Mouse (Mus musculus): ENCODE data around the gene Cc2d2b.
A peak's percentile ranks its signal among the peaks of the same experiment; 100 is the strongest.

The Cc2d2b gene

GRCm38 (mm10) chr19:40748559-40748958, at the start of gene Cc2d2b:
TSS of gene Cc2d2b (plus strand) at chr19:40748753.
- DNase-seq (ENCODE audit: low read depth, low spot score): no peak

GRCm38 (mm10) chr19:40699816-40700215, 48.7 kb upstream of the Cc2d2b start:
- DNase-seq (ENCODE audit: low read depth, low spot score): no peak

- no peak for DNase-seq (ENCODE audit: low read depth, low spot score)
Observed at GRCm38 (mm10) chr19:40702406-40702805, 46.1 kb upstream of the Cc2d2b start.

DNA sequence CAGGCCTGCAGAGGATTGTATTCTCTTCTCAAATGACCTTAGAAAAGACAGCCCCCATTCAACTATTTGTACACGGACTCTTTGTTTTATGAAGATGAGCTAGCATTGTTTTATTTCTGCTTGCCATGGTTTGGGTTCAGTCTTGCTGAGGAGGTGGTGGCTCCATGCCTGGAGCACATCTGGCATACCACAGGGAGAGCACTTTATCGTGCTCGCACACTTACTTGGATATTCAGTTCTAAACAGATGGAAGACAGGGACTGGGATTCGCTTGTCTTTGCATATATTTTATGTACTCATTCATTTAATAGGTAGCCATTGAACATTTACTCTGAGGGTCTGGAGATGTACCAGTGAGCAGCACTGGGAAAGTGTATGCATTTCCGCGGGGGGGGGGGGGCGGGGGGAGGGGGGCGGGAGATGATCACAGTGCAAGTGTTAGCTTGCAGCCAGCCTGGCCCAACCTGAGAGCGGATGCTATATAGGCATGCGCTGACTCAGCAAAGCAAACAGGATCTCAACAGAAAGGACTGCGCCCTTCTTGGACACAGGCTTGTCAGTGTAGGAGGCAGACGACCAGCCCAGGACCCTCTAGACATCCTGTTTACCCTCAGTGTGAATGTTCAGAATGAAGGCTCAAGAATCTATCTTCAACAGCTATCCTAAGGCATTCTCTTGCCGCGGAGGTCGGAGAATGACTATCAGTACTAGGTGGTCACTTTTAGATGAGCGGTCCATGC, 35.5 kb upstream of the Cc2d2b start:
- no peak for DNase-seq (ENCODE audit: low read depth, low spot score)

DNA sequence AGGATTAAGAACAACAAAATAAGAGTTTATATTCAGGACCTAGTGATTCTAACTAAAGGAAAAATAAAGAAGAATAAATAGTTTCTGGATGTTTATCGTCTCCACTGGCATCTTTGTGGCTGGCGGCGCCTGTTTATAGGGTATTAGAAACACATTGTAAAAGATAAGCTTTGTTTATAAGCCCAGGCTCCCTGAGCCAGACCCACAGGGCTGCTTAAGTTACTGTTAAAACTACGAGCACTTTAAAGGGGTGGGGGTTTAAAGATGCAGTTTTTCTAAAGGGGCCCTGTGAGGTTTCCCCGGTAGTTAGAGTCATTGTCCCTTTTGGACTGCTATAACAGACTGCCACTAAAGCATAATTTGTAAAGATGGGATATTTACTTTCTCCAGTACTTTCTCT, 33.9 kb upstream of the Cc2d2b start:
- no peak for DNase-seq (ENCODE audit: low read depth, low spot score)

DNA sequence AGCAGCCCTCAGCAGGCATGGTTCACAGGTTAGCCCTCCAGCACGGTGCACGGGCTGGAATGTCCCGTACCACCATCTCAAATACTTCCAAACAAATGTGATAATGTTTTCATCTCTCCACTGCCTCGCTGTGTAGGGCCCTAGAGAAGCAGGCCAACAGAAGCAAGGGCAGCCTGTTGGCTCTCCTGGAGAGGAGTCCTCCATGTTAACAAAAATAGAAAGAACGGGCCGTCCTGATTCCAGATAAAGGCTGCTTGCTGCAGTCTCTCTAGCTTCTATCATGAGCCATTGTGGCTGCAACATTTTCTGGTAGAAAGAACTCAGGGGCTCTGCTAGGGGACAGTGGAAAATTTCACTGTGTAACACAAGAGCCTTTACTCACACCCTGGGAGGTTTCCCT, 31.6 kb upstream of the Cc2d2b start:
- no peak for DNase-seq (ENCODE audit: low read depth, low spot score)

DNA sequence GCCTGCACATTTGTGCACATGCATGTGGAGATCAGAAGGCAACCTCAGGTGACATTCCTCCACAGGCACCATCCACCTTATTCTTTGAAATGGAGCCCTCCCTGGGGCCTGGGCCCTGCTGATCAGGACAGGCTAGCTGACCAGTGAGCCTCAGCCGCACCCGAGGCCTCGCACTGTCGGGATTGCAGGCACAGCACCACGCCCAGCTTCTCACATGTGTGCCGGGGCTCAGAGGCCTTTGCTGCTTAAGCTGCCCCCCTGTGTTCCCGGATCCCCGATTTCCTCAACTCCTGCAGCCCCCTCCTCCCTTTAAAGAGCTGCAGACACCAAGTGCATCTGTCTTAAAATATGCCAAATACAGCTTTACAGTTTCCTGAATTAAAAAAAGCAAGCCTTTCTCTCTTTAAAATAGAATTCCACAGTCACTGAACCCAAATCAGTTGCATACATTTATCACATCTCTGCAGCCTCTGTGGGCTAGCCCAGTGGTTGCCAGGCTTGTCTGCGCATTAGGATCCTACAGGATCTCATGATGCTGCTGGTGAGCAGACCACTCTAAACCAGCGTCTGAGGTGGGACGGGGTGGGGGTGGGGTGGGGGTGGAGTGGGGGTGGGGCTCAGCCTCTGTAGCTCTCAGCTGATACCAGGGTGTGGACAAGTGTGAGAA, 29.0 kb upstream of the Cc2d2b start:
- no peak for DNase-seq (ENCODE audit: low read depth, low spot score)

- no peak for DNase-seq (ENCODE audit: low read depth, low spot score)
Observed at GRCm38 (mm10) chr19:40720381-40720780, 28.2 kb upstream of the Cc2d2b start.

DNA sequence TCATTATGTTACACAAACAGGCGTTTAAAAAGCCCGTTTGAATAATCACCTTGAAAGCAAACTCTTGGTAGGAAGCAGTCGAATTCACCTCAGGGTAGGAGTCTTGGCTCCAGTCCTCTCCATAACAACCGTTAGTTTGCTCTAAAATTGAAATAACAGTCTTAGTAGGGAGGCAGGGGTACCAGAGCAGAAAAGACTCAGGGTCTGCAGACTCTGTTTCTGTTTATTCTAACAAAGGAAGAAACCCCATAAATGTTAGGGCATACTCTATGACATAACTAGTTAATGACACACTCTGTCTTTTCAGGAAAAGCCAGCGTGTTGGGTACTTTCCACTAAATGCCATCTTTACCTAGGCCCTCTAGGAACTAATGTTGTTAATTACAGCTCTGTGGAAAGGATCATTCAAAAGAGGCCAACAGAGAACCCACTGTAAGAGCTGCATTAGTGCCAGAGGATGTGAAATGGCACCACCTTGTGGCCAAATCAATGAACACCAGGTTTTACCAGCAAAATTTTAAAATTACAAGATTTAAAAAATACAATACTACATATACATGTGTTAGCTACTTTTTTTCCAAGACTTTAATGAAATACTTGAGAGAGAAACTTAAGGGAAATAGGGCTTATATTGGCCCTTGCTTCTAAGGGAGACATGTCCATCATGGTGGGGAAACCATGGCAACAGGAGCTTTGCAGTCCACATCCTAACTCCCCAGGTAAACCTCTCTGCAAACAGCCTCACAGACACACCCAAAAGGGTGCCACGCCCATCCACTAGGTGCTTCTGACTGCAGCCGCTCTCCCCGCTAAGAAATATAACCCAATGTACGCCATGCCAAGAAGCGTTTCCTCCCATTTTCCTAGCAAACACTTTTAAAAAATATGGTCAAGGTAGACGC, 26.2 kb upstream of the Cc2d2b start:
- peak; percentile 5 for DNase-seq (ENCODE audit: low read depth, low spot score)

DNA sequence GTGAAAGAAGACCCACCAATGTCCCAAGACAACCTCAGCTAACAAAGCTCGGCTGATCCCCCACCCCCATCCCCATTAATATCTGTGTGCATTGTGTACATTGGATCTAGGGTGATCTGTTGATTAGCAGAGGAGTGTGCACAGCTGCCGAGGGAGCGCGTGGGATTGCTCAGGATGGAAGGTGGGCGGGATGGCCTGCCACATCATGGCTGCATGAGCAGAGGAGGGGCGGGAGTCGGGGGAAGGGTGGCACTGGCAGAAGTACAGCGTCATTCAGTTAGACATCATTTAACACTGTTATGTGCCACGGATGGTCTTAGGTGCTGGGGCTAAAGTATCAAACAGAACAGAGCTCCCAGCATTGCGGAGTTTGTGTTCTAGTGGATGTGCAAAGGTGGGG, 25.0 kb upstream of the Cc2d2b start:
- no peak for DNase-seq (ENCODE audit: low read depth, low spot score)

GRCm38 (mm10) chr19:40726148-40726547, 22.4 kb upstream of the Cc2d2b start:
- DNase-seq (ENCODE audit: low read depth, low spot score): no peak

- DNase-seq (ENCODE audit: low read depth, low spot score): no peak
Observed at GRCm38 (mm10) chr19:40726614-40727013, 21.9 kb upstream of the Cc2d2b start.

DNA sequence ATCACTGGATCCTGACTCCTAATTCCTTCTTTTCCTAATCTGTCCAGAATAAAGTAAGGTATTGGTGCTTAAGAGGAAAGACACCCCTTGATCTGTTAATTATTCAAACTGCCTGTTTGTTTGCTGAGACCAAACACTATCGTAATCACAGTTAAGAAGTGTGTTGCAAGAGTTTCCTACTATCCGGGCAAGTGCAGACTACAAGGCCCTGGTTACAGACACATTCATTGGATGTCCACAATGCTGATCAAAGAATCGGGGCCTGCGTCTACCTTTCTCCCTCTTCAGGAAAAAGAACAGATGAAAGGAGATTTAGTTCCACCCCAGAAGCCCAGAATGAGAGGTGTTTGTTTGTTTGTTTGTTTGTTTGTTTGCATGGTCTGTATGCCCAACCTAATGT, 20.3 kb upstream of the Cc2d2b start:
- no peak for DNase-seq (ENCODE audit: low read depth, low spot score)

- no peak for DNase-seq (ENCODE audit: low read depth, low spot score)
Observed at GRCm38 (mm10) chr19:40728732-40729420, 19.7 kb upstream of the Cc2d2b start.

GRCm38 (mm10) chr19:40733409-40733808, 15.1 kb upstream of the Cc2d2b start:
- no peak for DNase-seq (ENCODE audit: low read depth, low spot score)

DNA sequence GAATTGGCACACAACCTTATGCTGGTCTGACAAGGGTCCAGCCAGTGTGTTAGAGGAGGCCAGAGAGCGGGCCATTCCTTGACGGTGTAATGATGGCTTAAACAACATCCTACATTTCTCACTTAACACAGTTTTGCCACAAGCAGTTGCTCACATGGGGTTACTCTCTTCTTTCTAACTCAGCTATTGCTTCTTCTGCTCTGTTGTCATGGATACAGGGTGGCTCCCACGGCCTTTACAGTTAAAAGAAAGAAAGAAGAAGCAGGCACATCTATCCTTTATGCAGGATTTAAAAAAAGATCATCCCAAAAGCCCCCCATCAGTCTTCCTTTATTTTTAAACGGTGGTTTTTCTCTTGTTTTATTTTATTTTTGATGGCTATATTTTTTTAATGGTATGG, 14.7 kb upstream of the Cc2d2b start:
- no peak for DNase-seq (ENCODE audit: low read depth, low spot score)

DNA sequence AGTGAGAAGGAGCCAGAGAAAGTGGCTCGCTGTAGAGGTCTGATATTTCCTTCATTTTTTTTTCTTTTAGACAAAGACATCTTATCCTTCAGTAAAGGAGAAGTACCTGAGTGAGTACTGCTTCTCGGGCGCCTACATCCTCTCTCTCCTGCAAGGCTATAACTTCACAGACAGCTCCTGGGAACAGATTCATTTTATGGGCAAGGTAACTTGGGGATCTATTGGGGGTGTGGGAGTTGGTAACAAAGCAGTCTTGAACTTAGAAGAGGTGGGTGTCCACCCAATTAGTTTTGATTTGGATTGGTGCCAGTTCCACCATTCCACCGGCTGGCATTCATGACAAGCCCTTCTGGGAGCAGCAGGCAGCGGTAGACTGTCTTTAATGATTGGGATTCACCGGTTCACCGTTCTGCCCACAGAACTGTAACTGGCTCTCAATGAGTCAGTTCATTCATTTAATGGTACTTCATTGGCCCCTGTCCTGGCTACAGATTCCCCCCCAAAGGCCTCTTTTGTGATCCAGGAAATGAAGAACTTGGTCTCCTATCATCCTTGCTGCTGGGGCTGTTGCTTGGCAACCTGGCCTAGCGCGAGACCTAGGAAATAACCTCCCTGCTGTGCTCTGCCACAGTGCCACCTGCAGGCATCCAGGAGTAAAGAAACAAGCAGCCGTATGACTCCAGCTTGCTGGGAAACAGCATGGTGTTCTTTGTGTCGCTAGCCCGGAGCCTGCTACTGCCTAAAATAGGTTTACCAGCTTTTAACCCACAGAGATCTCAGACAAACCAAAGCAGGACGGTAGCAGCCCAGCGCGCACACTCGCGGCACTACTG, 11.7 kb upstream of the Cc2d2b start:
- DNase-seq (ENCODE audit: low read depth, low spot score): no peak

DNA sequence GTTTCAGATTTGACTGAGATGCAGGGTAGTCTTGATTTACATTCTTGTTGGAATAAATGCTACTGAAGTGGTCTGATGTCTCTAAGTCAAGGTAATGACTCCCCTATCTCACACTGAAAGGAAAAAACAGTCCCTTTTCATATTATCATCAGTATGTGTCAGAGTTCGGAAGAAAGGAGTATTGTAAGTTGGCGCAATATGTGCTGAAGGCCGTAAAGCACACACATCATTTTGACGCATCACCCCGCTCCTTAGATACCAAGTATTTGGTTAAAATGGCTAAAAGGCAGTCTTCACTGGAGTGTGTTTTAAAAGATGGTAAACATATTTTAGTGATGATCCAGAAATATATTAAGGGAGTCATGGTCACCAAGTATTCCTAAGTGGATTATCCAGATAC, 10.9 kb upstream of the Cc2d2b start:
- DNase-seq (ENCODE audit: low read depth, low spot score): no peak

DNA sequence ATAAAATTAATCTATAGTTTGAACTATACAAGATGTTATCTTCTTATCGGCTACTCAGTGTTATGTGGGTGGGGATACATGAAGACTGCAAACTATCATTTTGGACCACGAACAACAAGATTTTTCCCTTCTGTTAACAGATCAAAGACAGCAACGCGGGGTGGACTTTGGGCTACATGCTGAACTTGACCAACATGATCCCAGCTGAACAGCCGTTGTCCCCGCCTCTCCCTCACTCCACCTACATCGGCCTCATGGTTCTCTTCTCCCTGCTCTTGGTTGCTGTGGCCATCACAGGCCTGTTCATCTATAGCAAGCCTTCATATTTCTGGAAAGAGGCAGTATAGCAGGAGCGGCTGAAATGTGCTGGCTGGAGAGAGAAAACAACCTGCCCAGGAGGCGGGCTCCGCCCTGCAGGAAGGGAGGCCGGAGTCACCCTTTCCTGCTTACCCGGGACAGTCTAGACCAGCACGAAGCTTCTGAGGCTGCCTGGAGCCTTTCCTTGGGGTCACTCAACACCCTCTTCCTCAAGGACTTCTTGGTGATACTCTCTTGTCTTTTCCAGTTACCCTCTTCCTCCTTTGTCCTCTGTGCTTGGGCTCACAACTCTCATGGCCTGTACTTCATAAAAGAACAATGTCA, 9.7 kb upstream of the Cc2d2b start:
- no peak for DNase-seq (ENCODE audit: low read depth, low spot score)

DNA sequence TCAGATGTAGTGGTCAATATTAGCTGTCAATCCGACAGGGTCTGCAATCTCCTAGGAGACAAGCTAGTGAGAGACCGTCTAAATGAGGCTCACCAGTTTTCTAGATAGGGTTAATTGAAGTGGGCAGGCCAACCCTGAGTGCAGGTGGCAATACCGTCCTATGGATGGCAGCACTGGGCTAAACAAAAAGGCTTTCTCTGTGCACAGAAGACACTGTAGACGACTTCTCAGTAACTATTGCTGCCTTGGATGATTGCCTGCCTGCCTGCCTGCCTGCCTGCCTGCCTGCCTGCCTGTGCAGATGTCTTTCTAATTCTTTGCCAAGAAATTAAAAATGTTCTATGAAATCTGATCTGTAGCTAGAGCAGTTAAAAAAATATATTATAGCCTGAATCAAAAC, 1.9 kb upstream of the Cc2d2b start:
- DNase-seq (ENCODE audit: low read depth, low spot score): no peak
